Mouse (Mus musculus) neural tube, embryonic 14.5 days (tissue): Measurements from ENCODE around the gene Ppfibp2. TPM values are rescaled to one million over a fixed set of nuclear protein-coding genes. Genes with fewer than 3 reads are reported as not detected.

Source experiments
- ATAC-seq: fragments of 200-750 bp; cut with Nextera tagmentation; 2 replicates; pipeline ENCODE4 v1.8.0; 2017; ENCODE audit warnings: low read depth, mild to moderate bottlenecking, moderate TSS enrichment, moderate library complexity
- H3K27ac ChIP-seq: fragments of 300-500 bp; sonication (generic); 2 replicates; pipeline ENCODE4 v1.5.1; 2014; ENCODE audit warnings: low read depth, mild to moderate bottlenecking, control low read depth, low read length, moderate library complexity, mixed read lengths
- H3K27me3 ChIP-seq: fragments of 300-500 bp; sonication (generic); 2 replicates; pipeline ENCODE4 v1.6.1; 2014; ENCODE audit warnings: low read length; ENCODE audit not compliant: control insufficient read depth, insufficient read depth
- H3K36me3 ChIP-seq: fragments of 300-500 bp; sonication (generic); 2 replicates; pipeline ENCODE4 v1.6.1; 2014; ENCODE audit warnings: low read length, mixed read lengths; ENCODE audit not compliant: control insufficient read depth, insufficient read depth
- H3K4me1 ChIP-seq: fragments of 300-500 bp; sonication (generic); 2 replicates; pipeline ENCODE4 v1.6.1; 2014; ENCODE audit warnings: low read length; ENCODE audit not compliant: control insufficient read depth, insufficient read depth
- H3K4me2 ChIP-seq: fragments of 300-500 bp; sonication (generic); 2 replicates; pipeline ENCODE4 v1.6.1; 2014; ENCODE audit warnings: mild to moderate bottlenecking, low read depth, low read length, control low read depth
- H3K4me3 ChIP-seq: fragments of 300-500 bp; sonication (generic); 2 replicates; pipeline ENCODE4 v1.5.1; 2014; ENCODE audit warnings: low read depth, low read length, control low read depth, mixed read lengths
- H3K9ac ChIP-seq: fragments of 300-500 bp; sonication (generic); replicated peaks from 2 replicates; pipeline ENCODE4 v1.6.1; 2014; ENCODE audit warnings: low read depth, mild to moderate bottlenecking, control low read depth, low read length, mixed read lengths
- H3K9me3 ChIP-seq: fragments of 300-500 bp; sonication (generic); 2 replicates; pipeline ENCODE4 v1.6.1; 2016; ENCODE audit warnings: low read length; ENCODE audit not compliant: control insufficient read depth
- WGBS: fragments of 180-500 bp; shearing (Covaris S2); extraction: QIAGEN DNeasy Blood & Tissue Kit; methylation state at CpG from one replicate; pipeline ENCODE4 v1.1.7; 2014; 5-methylcytosine and 5-hydroxymethylcytosine counted together
- polyA plus RNA-seq: library from polyadenylated mRNA; unstranded; fragments of >200 nt; fragmentation: Nextera tagmentation; extraction: Ambion mirVana; gene quantifications from 2 replicates; pipeline ENCODE4 v1.2.1, GENCODE M21; 2014

Gene Ppfibp2
- polyA plus RNA-seq = 2.0 and 2.3 TPM in 2 replicates

DNA sequence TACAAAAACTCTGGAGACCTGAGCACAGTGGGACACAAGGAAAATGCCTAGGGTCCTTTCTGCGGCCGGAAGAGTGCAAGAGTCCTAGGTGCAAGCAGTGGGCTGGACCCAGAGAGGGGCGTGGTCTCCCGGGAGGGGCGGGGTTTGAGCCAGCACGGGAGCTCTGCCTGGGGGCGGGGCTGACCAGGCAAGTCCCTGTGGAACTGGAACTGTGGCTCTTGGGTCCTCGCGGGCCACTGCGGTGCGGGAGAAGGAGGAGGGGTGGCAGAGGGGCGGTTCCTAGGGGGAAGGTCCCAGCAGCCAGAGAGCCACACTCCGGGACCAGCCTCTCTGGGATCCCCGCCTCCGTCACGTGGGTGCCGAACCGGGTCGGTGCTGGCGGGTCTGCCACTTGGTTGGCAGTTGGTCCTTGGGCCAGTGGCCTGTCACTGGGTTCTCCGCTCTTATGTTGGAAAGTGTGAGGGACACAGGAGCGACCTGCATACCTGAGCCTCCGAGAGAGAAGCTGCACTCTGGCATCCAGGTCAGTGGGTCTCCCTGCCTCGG, at the start of gene Ppfibp2:
Gene Ppfibp2 (plus strand): TSS at position 351 of the 546 bp plus-strand sequence.
- Histone ChIP-seq H3K9me3 (no peaks in the 10 kb centered on the region), H3K9ac (peak within 1 kb of the TSS; percentile 43; the same call in 1 of the 2 replicates), H3K27me3 (no peaks in the 10 kb centered on the region), H3K4me1 (no peaks in the 10 kb centered on the region; the same call in 1 of the 2 replicates), H3K4me2 (peak within 1 kb of the TSS; percentile 93), H3K27ac (no peak within 1 kb of the TSS), H3K36me3 (no peaks in the 10 kb centered on the region), H3K4me3 (peak within 1 kb of the TSS; percentile 54)
- ATAC-seq = peak; percentile 95
- WGBS = 0% methylated on average over 22 of the region's 24 CpGs

GRCm38 (mm10) chr7:107547872-107548271, 47.1 kb upstream of the Ppfibp2 start:
- no peaks in the 10 kb centered on the region for H3K27me3 ChIP-seq
- H3K27ac ChIP-seq = no peak overlapping the region
- ATAC-seq = no peak
- H3K4me2 ChIP-seq = no peak overlapping the region
- H3K9ac ChIP-seq = no peak overlapping the region
- H3K4me3 ChIP-seq = no peak overlapping the region
- H3K9me3 ChIP-seq = no peaks in the 10 kb centered on the region
- 93% methylated on average over 3 of the region's 3 CpGs for WGBS
- no peaks in the 10 kb centered on the region for H3K36me3 ChIP-seq
- no peaks in the 10 kb centered on the region for H3K4me1 ChIP-seq

- no peak overlapping the region for H3K9ac ChIP-seq
- no peaks in the 10 kb centered on the region for H3K4me1 ChIP-seq
- no peaks in the 10 kb centered on the region for H3K36me3 ChIP-seq
- WGBS = 72% methylated on average over 1 of the region's 1 CpGs
- no peak overlapping the region for H3K4me2 ChIP-seq
- no peak for ATAC-seq
- no peaks in the 10 kb centered on the region for H3K27me3 ChIP-seq
- H3K9me3 ChIP-seq = no peaks in the 10 kb centered on the region
- no peak overlapping the region for H3K27ac ChIP-seq
- H3K4me3 ChIP-seq = no peak overlapping the region
These were observed 41.5 kb upstream of the Ppfibp2 start for GRCm38 (mm10) chr7:107553461-107553860.

- Histone ChIP-seq H3K27me3 (no peaks in the 10 kb centered on the region), H3K4me2 (no peak overlapping the region), H3K4me1 (no peaks in the 10 kb centered on the region), H3K27ac (no peak overlapping the region), H3K4me3 (no peak overlapping the region), H3K36me3 (no peaks in the 10 kb centered on the region), H3K9ac (no peak overlapping the region), H3K9me3 (no peaks in the 10 kb centered on the region)
- no peak for ATAC-seq
- 92% methylated on average over 3 of the region's 3 CpGs for WGBS
These were observed 39.1 kb upstream of the Ppfibp2 start for GRCm38 (mm10) chr7:107555906-107556305.

DNA sequence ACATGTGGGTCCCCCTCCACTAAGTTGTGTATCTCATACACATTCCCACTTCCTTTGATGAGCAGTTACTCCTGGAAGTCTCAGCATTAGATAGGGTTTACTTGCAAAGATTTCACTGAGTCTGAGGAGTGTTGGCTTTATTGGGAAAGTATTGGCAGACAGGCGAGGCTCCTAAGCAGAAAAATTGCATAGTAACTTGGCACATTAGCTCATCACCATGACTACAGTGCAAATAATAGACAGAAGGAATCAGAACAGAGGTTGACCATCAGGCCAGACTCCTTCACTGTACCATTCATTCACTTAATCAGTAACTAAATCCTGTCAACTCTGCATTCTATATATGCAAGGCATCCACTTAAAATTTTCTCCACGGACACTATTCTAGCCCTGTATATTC, 34.3 kb upstream of the Ppfibp2 start:
- Histone ChIP-seq H3K4me2 (no peak overlapping the region), H3K9ac (no peak overlapping the region), H3K27ac (no peak overlapping the region), H3K36me3 (no peaks in the 10 kb centered on the region), H3K4me1 (no peaks in the 10 kb centered on the region), H3K9me3 (no peaks in the 10 kb centered on the region), H3K27me3 (no peaks in the 10 kb centered on the region), H3K4me3 (no peak overlapping the region)
- WGBS = 85% methylated on average over 2 of the region's 2 CpGs
- ATAC-seq = no peak

DNA sequence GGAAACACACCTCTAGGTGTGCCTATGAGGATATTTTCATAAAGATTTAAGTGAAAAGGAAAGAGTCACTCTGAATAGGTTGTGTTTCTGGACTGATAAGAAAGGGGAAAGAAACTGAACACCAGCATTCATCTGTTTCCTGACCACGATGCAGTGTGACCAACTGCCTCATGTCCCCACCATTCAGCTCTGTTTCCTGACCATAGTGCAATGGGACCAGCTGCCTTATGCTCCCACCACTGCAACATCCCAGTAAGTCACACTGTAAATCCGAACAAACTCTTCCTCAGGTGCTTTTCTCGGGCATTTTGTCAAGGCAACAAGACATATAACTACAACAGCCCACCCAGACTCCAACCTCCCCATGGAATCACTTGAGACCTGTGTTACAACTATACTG, 33.4 kb upstream of the Ppfibp2 start:
- Histone ChIP-seq H3K27ac (no peak overlapping the region), H3K27me3 (no peaks in the 10 kb centered on the region), H3K9ac (no peak overlapping the region), H3K4me1 (no peaks in the 10 kb centered on the region), H3K36me3 (no peaks in the 10 kb centered on the region), H3K4me3 (no peak overlapping the region), H3K4me2 (no peak overlapping the region), H3K9me3 (no peaks in the 10 kb centered on the region)
- 86% methylated on average over 3 of the region's 3 CpGs for WGBS
- no peak for ATAC-seq

- H3K4me3 ChIP-seq = no peak overlapping the region
- no peak overlapping the region for H3K4me2 ChIP-seq
- H3K9ac ChIP-seq = no peak overlapping the region
- no peak overlapping the region for H3K27ac ChIP-seq
- H3K9me3 ChIP-seq = no peaks in the 10 kb centered on the region
- no peaks in the 10 kb centered on the region for H3K4me1 ChIP-seq
- 17% methylated on average over 2 of the region's 2 CpGs for WGBS
- no peaks in the 10 kb centered on the region for H3K36me3 ChIP-seq
- no peaks in the 10 kb centered on the region for H3K27me3 ChIP-seq
- ATAC-seq = peak; percentile 66; the same call in 1 of the 2 replicates
These were observed 31.3 kb upstream of the Ppfibp2 start for GRCm38 (mm10) chr7:107563727-107564126.

- 64% methylated on average over 7 of the region's 7 CpGs for WGBS
- H3K9ac ChIP-seq = no peak within 1 kb of the TSS
- 0 out of 2 replicates have a peak within 1 kb of the TSS, but pooled peaks have one; percentile 8 for H3K4me2 ChIP-seq
- peak; percentile 41; the same call in 1 of the 2 replicates for ATAC-seq
- H3K27ac ChIP-seq = no peak within 1 kb of the TSS
- no peaks in the 10 kb centered on the region for H3K36me3 ChIP-seq
- H3K4me1 ChIP-seq = no peaks in the 10 kb centered on the region
- no peaks in the 10 kb centered on the region for H3K27me3 ChIP-seq
- H3K4me3 ChIP-seq = no peak within 1 kb of the TSS
- no peaks in the 10 kb centered on the region for H3K9me3 ChIP-seq
These were observed 27.7 kb upstream of the Ppfibp2 start, which contains the start of gene Olfml1 for GRCm38 (mm10) chr7:107567261-107567671. Olfml1 (plus strand) TSS chr7:107567446.

GRCm38 (mm10) chr7:107567674-107568073, 27.3 kb upstream of the Ppfibp2 start:
- Histone ChIP-seq H3K9me3 (no peaks in the 10 kb centered on the region), H3K4me1 (no peaks in the 10 kb centered on the region), H3K27me3 (no peaks in the 10 kb centered on the region), H3K4me3 (no peak overlapping the region), H3K27ac (no peak overlapping the region), H3K9ac (no peak overlapping the region), H3K4me2 (0 out of 2 replicates have a peak overlapping the region, but pooled peaks have one; percentile 8), H3K36me3 (no peaks in the 10 kb centered on the region)
- no peak for ATAC-seq
- WGBS = 81% methylated on average over 5 of the region's 5 CpGs
